In the genomic region with DNA sequence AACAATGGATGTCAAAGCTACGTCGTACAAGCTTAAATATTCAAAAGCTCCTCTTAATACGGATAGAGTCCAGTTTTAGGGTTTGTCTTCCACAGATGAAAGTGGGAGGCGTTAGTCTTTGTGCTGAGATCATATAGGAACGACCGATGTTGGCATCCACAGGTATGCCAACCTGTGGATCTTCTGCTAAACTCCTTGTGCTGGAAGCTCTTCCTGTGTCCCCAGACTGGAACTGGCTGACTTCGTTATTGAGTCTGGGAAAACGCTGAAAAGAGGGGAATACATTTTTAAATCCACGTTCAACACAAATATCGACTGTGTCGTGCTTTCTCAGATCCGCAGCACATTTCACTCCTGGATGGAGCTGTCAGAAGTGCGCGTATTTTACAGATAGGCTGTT, we compare ENCODE assay signal across 8 mouse cellular contexts. TPM values are rescaled to one million over a fixed set of nuclear protein-coding genes. Genes with fewer than 3 reads are reported as not detected.
A peak's percentile ranks its signal among the peaks of the same experiment; 100 is the strongest.
DNase-seq lines count a peak whose midpoint lies in the region; ATAC-seq and TF ChIP-seq lines count a peak whose summit lies in the region.

No protein-coding gene starts in this region.

- peaks cover 12% of the 10 kb centered on the region for H3K4me1 ChIP-seq in kidney, embryonic 16.5 days (ENCODE audit: insufficient read depth, low read length)
- H3K4me1 ChIP-seq in MEL (ENCODE audit: control insufficient read depth in 1 of 2, insufficient read depth in 2 of 2, low read length in 2 of 2) = peaks cover 3 to 5% of the 10 kb centered on the region in 2 experiments; a peak in 2 of 4 replicates
- peaks cover 20% of the 10 kb centered on the region for H3K4me1 ChIP-seq in forebrain, embryonic 13.5 days
- peaks cover 10% of the 10 kb centered on the region for H3K4me1 ChIP-seq in limb, embryonic 10.5 days
- peaks cover 24% of the 10 kb centered on the region for H3K4me1 ChIP-seq in neural tube, embryonic 13.5 days (replicated peaks)

- ATAC-seq in kidney, embryonic 16.5 days (ENCODE audit: low FRiP score, low TSS enrichment) = no peak; the same call in 1 of the 2 replicates
- no peak; the same call in 1 of the 2 replicates for ATAC-seq in forebrain, embryonic 13.5 days
- peak; percentile 59 for ATAC-seq in neural tube, embryonic 13.5 days (ENCODE audit: low read depth)

- peak overlapping the region; percentile 83 for H3K4me3 ChIP-seq in kidney, embryonic 16.5 days (ENCODE audit: low read length)
- peak overlapping the region; percentile 66 to 75 for H3K4me3 ChIP-seq in MEL (ENCODE audit: control insufficient read depth in 1 of 2, insufficient read depth in 1 of 2, low read depth in 2 of 2, low read length in 2 of 2)
- H3K4me3 ChIP-seq in forebrain, embryonic 13.5 days = peak overlapping the region; percentile 92
- H3K4me3 ChIP-seq in limb, embryonic 10.5 days = peak overlapping the region; percentile 77
- peak overlapping the region; percentile 88 for H3K4me3 ChIP-seq in neural tube, embryonic 13.5 days

- peak overlapping the region; percentile 95 for H3K27ac ChIP-seq in kidney, embryonic 16.5 days (ENCODE audit: low read length)
- H3K27ac ChIP-seq in MEL (ENCODE audit: control insufficient read depth, low read depth, low read length) = peak overlapping the region; percentile 73
- H3K27ac ChIP-seq in forebrain, embryonic 13.5 days = peak overlapping the region; percentile 83
- peak overlapping the region; percentile 94 for H3K27ac ChIP-seq in limb, embryonic 10.5 days
- H3K27ac ChIP-seq in neural tube, embryonic 13.5 days (replicated peaks) = peak overlapping the region; percentile 89

- peak overlapping the region; percentile 86 for H3K9ac ChIP-seq in kidney, embryonic 16.5 days (replicated peaks; ENCODE audit: low read length)
- peak overlapping the region; percentile 73 for H3K9ac ChIP-seq in MEL (ENCODE audit: control insufficient read depth, low read depth, low read length, poor library complexity, severe bottlenecking)
- H3K9ac ChIP-seq in forebrain, embryonic 13.5 days = peak overlapping the region; percentile 65
- H3K9ac ChIP-seq in neural tube, embryonic 13.5 days = peak overlapping the region; percentile 81

- no peak for DNase-seq in kidney, postnatal 25 days
- DNase-seq in MEL (ENCODE audit: low read depth, low spot score) = no peak
- peak; percentile 40 for DNase-seq in limb, embryonic 10.5 days (ENCODE audit: low spot score)
- no peak for DNase-seq in adrenal gland, postnatal 4 days (ENCODE audit: low spot score in 2 of 2)
- no peak for DNase-seq in adrenal gland, adult 2 months

- H3K79me2 ChIP-seq in MEL (ENCODE audit: control insufficient read depth, insufficient read depth, low read length, poor library complexity) = peaks cover 12% of the 10 kb centered on the region

- H3K27me3 ChIP-seq in kidney, embryonic 16.5 days (ENCODE audit: insufficient read depth, low read length) = no peaks in the 10 kb centered on the region
- H3K27me3 ChIP-seq in MEL (ENCODE audit: control insufficient read depth in 1 of 2, insufficient read depth in 2 of 2, low read length in 2 of 2) = no peaks in the 10 kb centered on the region
- H3K27me3 ChIP-seq in forebrain, embryonic 13.5 days = no peaks in the 10 kb centered on the region
- H3K27me3 ChIP-seq in limb, embryonic 10.5 days (ENCODE audit: low read depth, poor library complexity, severe bottlenecking) = no peaks in the 10 kb centered on the region
- H3K27me3 ChIP-seq in neural tube, embryonic 13.5 days = no peaks in the 10 kb centered on the region

- no peak for TF ChIP-seq EP300 in MEL (IDR thresholded peaks at IDR 0.05; ENCODE audit: low read depth in 1 of 2, low read length in 2 of 2)

- H3K9me3 ChIP-seq in kidney, embryonic 16.5 days (ENCODE audit: low read length) = no peaks in the 10 kb centered on the region
- H3K9me3 ChIP-seq in MEL (replicated peaks; ENCODE audit: insufficient read depth, low read length) = no peaks in the 10 kb centered on the region
- no peaks in the 10 kb centered on the region for H3K9me3 ChIP-seq in forebrain, embryonic 13.5 days (replicated peaks)
- H3K9me3 ChIP-seq in limb, embryonic 10.5 days (replicated peaks) = no peaks in the 10 kb centered on the region
- no peaks in the 10 kb centered on the region for H3K9me3 ChIP-seq in neural tube, embryonic 13.5 days

- no peak for TF ChIP-seq CTCF in MEL (IDR thresholded peaks at IDR 0.05 in 2 of 3, conservative IDR thresholded peaks at IDR 0.05 in 1 of 3; ENCODE audit: control insufficient read depth in 1 of 3, insufficient read depth in 1 of 3, low read depth in 2 of 3, low read length in 3 of 3, poor library complexity in 1 of 3, severe bottlenecking in 1 of 3)

- H3K36me3 ChIP-seq in kidney, embryonic 16.5 days (ENCODE audit: insufficient read depth, low read length) = peaks cover 10% of the 10 kb centered on the region
- peaks cover 9 to 10% of the 10 kb centered on the region in 2 experiments for H3K36me3 ChIP-seq in MEL (ENCODE audit: control insufficient read depth in 1 of 2, insufficient read depth in 2 of 2, low read length in 2 of 2)
- H3K36me3 ChIP-seq in forebrain, embryonic 13.5 days (ENCODE audit: poor library complexity, severe bottlenecking) = peaks cover 10% of the 10 kb centered on the region
- H3K36me3 ChIP-seq in limb, embryonic 10.5 days = peaks cover 30% of the 10 kb centered on the region
- peaks cover 15% of the 10 kb centered on the region for H3K36me3 ChIP-seq in neural tube, embryonic 13.5 days

- WGBS in kidney, embryonic 16.5 days = 2% methylated on average over 14 of the region's 14 CpGs
- WGBS in forebrain, embryonic 13.5 days = 9% methylated on average over 14 of the region's 14 CpGs
- 12% methylated on average over 14 of the region's 14 CpGs for WGBS in limb, embryonic 10.5 days
- 10% methylated on average over 14 of the region's 14 CpGs for WGBS in neural tube, embryonic 13.5 days

- TF ChIP-seq POLR2A in MEL (IDR thresholded peaks at IDR 0.05; ENCODE audit: control insufficient read depth in 1 of 2, insufficient read depth in 1 of 2, low read depth in 1 of 2, low read length in 2 of 2, poor library complexity in 1 of 2) = no peak

- no peak for TF ChIP-seq RAD21 in MEL (IDR thresholded peaks at IDR 0.05; ENCODE audit: low read depth, low read length)

- H3K4me2 ChIP-seq in kidney, embryonic 16.5 days (replicated peaks; ENCODE audit: low read depth, low read length) = peak overlapping the region; percentile 83
- H3K4me2 ChIP-seq in forebrain, embryonic 13.5 days = peak overlapping the region; percentile 65
- peak overlapping the region; percentile 75 for H3K4me2 ChIP-seq in neural tube, embryonic 13.5 days

TF ChIP-seq in MEL, 35 proteins besides CTCF, POLR2A, EP300 and RAD21:
- TF ChIP-seq MYB (IDR thresholded peaks at IDR 0.05; ENCODE audit: low read depth, low read length) (no peak), NRF1 (IDR thresholded peaks at IDR 0.05; ENCODE audit: insufficient read depth, low read depth, low read length, poor library complexity, severe bottlenecking) (no peak), MAX (IDR thresholded peaks at IDR 0.05; ENCODE audit: low read length) (peak; percentile 21; the same call in 1 of the 2 replicates)

RNA-seq across cellular contexts. Expression of a gene that starts 0.4 kb away (rescaled TPM):
- polyA plus RNA-seq in kidney, embryonic 16.5 days (2015; fragmentation: Nextera tagmentation; extraction: Ambion mirVana) = 692 and 698 TPM in 2 replicates
- total RNA-seq in MEL (2012; rRNA removed) = 393 and 439 TPM in 2 replicates
- polyA plus RNA-seq in MEL (2012; ENCODE audit: insufficient read depth in 1 of 2, insufficient read length in 2 of 2, low read depth in 1 of 2, low replicate concordance in 2 of 2, missing spikeins in 1 of 2) = 100 to 1,000 TPM in 1 of 2 experiments, not detected in 1; 381 TPM
- polyA plus RNA-seq in forebrain, embryonic 13.5 days (2015; fragmentation: Nextera tagmentation; extraction: Ambion mirVana) = 755 and 828 TPM in 2 replicates
- polyA plus RNA-seq in limb, embryonic 10.5 days (2016; fragmentation: Nextera tagmentation; extraction: Ambion mirVana) = 670 and 730 TPM in 2 replicates
- polyA plus RNA-seq in neural tube, embryonic 13.5 days (2015; fragmentation: Nextera tagmentation; extraction: Ambion mirVana) = 881 and 912 TPM in 2 replicates
- 100 to 1,000 TPM; 297 to 335 TPM for total RNA-seq in adrenal gland, postnatal 4 days (2021)
- 100 to 1,000 TPM; 284 to 423 TPM for total RNA-seq in adrenal gland, adult 2 months (2021)
- 71.5 and 75.3 TPM in 2 replicates for polyA plus RNA-seq in adrenal gland, adult 2 months (2012; rRNA removed)

RNA-seq across cellular contexts. Expression of a gene that starts 33.2 kb away (rescaled TPM):
- 81.4 and 86.2 TPM in 2 replicates for polyA plus RNA-seq in kidney, embryonic 16.5 days (2015; fragmentation: Nextera tagmentation; extraction: Ambion mirVana)
- total RNA-seq in MEL (2012; rRNA removed) = 19.3 and 21.9 TPM in 2 replicates
- polyA plus RNA-seq in MEL (2012; ENCODE audit: insufficient read depth in 1 of 2, insufficient read length in 2 of 2, low read depth in 1 of 2, low replicate concordance in 2 of 2, missing spikeins in 1 of 2) = 10 to 100 TPM in 1 of 2 experiments, not detected in 1; 25.8 TPM
- polyA plus RNA-seq in forebrain, embryonic 13.5 days (2015; fragmentation: Nextera tagmentation; extraction: Ambion mirVana) = 87.6 and 88.2 TPM in 2 replicates
- 43.0 and 45.0 TPM in 2 replicates for polyA plus RNA-seq in limb, embryonic 10.5 days (2016; fragmentation: Nextera tagmentation; extraction: Ambion mirVana)
- polyA plus RNA-seq in neural tube, embryonic 13.5 days (2015; fragmentation: Nextera tagmentation; extraction: Ambion mirVana) = 111 and 122 TPM in 2 replicates
- total RNA-seq in adrenal gland, postnatal 4 days (2021) = 10 to 100 TPM; 90.8 to 92.4 TPM
- total RNA-seq in adrenal gland, adult 2 months (2021) = 100 to 1,000 TPM; 112 to 113 TPM
- 65.5 and 87.2 TPM in 2 replicates for polyA plus RNA-seq in adrenal gland, adult 2 months (2012; rRNA removed)

RNA-seq across cellular contexts. Expression of a gene that starts 41.4 kb away (rescaled TPM):
- polyA plus RNA-seq in kidney, embryonic 16.5 days (2015; fragmentation: Nextera tagmentation; extraction: Ambion mirVana) = 29.5 and 33.0 TPM in 2 replicates
- total RNA-seq in MEL (2012; rRNA removed) = 0.07 TPM in 1 of 2 replicates, not detected in the other
- polyA plus RNA-seq in MEL (2012; ENCODE audit: insufficient read depth in 1 of 2, insufficient read length in 2 of 2, low read depth in 1 of 2, low replicate concordance in 2 of 2, missing spikeins in 1 of 2) = under 1 TPM in 1 of 2 experiments, not detected in 1; 0.13 TPM
- polyA plus RNA-seq in forebrain, embryonic 13.5 days (2015; fragmentation: Nextera tagmentation; extraction: Ambion mirVana) = 2.5 and 3.1 TPM in 2 replicates
- 4.8 and 12.4 TPM in 2 replicates for polyA plus RNA-seq in limb, embryonic 10.5 days (2016; fragmentation: Nextera tagmentation; extraction: Ambion mirVana)
- polyA plus RNA-seq in neural tube, embryonic 13.5 days (2015; fragmentation: Nextera tagmentation; extraction: Ambion mirVana) = 12.1 and 15.6 TPM in 2 replicates
- total RNA-seq in adrenal gland, postnatal 4 days (2021) = 10 to 100 TPM; 83.0 to 91.8 TPM
- total RNA-seq in adrenal gland, adult 2 months (2021) = 10 to 100 TPM; 10.7 to 17.1 TPM
- polyA plus RNA-seq in adrenal gland, adult 2 months (2012; rRNA removed) = 8.2 and 8.3 TPM in 2 replicates
